Mouse (Mus musculus): ENCODE measurements at regions not wholly inside any gene's neighbourhood (a gene's known extent, or its start where the extent isn't known, plus 50 kb on each side); places are given as distances from the start of the nearest gene placed in this dataset.

- DNase-seq = no peak
Observed at GRCm38 (mm10) chr16:39512774-39513173, 471.4 kb upstream of the Lsamp start.

- DNase-seq = no peak
Observed at GRCm38 (mm10) chr16:39513659-39514058, 470.5 kb upstream of the Lsamp start.

- no peak for DNase-seq
Observed at GRCm38 (mm10) chr16:39531106-39531505, 453.1 kb upstream of the Lsamp start.

- no peak for DNase-seq
Observed at GRCm38 (mm10) chr16:39532770-39533169, 451.4 kb upstream of the Lsamp start.

DNA sequence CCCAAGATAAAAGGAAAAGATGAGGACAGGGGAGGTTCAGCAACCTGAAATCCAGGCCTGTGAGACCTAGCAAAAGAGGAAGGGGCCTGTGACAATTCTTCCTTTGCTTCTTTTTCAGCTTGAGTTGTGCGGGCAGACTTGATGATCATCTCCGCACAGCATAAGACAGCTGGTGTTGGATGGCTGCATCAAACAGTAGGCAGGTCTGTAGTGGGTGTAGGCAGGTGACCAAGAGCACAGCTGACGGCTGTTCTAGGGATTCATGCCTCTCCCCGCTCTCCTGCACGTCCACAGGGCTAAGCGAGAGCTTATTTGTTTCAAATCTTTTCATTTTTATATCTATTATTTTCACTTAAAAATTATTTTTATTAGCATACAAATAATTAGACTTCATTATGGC is 450.8 kb upstream of the Lsamp start:
- DNase-seq = no peak

DNA sequence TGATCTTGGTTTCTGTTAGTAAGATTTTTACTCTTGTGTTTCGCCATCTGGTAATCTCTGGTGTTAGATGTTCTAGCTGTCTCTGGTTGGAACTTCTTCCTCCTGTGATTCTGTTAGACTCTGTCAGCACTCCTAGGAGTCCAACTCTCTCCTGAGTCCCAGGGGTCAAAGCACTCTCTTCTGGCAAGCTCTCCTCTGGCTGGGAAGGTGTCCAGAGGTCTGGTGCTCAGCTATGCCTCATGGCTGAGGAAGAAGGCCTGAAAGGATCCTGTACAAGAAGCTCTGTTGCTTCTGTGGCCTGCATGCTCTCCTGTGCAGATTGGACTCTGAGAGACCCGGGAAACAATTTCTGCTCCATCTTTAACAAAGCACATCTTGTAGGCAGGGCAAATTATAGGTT is 430.8 kb upstream of the Lsamp start:
- peak; percentile 51 to 76 for DNase-seq

- DNase-seq = no peak
Observed at GRCm38 (mm10) chr16:39576620-39577019, 407.5 kb upstream of the Lsamp start.

DNA sequence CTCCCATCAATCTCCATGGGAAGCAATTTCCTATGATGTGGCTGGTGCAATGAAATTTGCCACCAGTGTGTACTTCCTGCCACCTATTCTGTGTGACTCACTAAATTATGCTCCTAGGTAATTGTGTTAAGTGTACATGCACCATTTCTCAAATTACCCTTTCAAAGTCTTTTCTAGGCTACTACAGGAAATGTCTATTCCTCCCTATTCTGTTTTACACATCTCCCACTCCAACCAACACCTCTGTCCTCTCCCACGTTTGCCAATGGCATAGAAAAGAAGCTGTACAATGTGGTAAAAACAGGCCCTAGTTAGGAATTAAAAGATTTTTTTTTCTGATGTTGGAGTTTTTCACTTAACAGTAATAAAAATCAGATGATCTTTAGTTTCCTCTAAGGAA is 404.5 kb upstream of the Lsamp start:
- no peak for DNase-seq

Measured in kidney, postnatal 36 days (tissue).